Mouse (Mus musculus): ENCODE data around the gene Rnf7.
"Not testable (repeated sequence)": the region's sequence is repeated elsewhere in the genome, so short reads cannot be mapped to it uniquely, and the experiment has no call there.

Rnf7 gene

GRCm38 (mm10) chr9:96478071-96478888, at the start of gene Rnf7:
Rnf7 (minus strand) TSS chr9:96478675.
- DNase-seq, result peak; percentile 94

GRCm38 (mm10) chr9:96526011-96526410, 47.5 kb upstream of the Rnf7 start:
- no peak for DNase-seq

GRCm38 (mm10) chr9:96524972-96525506, 46.6 kb upstream of the Rnf7 start, which contains the start of gene Gm28729:
Gm28729 (minus strand) TSS chr9:96525264.
- no peak for DNase-seq

- no peak for DNase-seq
Observed at GRCm38 (mm10) chr9:96523148-96523547, 44.7 kb upstream of the Rnf7 start.

GRCm38 (mm10) chr9:96521574-96521973, 43.1 kb upstream of the Rnf7 start:
- not testable (repeated sequence) for DNase-seq

- DNase-seq, result no peak
Observed at GRCm38 (mm10) chr9:96517429-96517828, 39.0 kb upstream of the Rnf7 start.

- no peak for DNase-seq
Observed at GRCm38 (mm10) chr9:96516806-96517205, 38.3 kb upstream of the Rnf7 start.

- DNase-seq, result no peak
Observed at GRCm38 (mm10) chr9:96515737-96516136, 37.3 kb upstream of the Rnf7 start.

GRCm38 (mm10) chr9:96514278-96514677, 35.8 kb upstream of the Rnf7 start:
- DNase-seq, result no peak

- no peak for DNase-seq
Observed at GRCm38 (mm10) chr9:96506011-96506498, 27.6 kb upstream of the Rnf7 start.

GRCm38 (mm10) chr9:96505156-96505555, 26.7 kb upstream of the Rnf7 start:
- DNase-seq, result no peak

- DNase-seq, result no peak
Observed at GRCm38 (mm10) chr9:96504116-96504895, 25.8 kb upstream of the Rnf7 start.

GRCm38 (mm10) chr9:96502856-96503610, 24.6 kb upstream of the Rnf7 start:
- DNase-seq, result no peak

GRCm38 (mm10) chr9:96501217-96501616, 22.7 kb upstream of the Rnf7 start:
- no peak for DNase-seq

GRCm38 (mm10) chr9:96493212-96493611, 14.7 kb upstream of the Rnf7 start:
- no peak for DNase-seq

GRCm38 (mm10) chr9:96491810-96492209, 13.3 kb upstream of the Rnf7 start:
- DNase-seq, result peak in 1 of 2 experiments; percentile 10

- DNase-seq, result not testable (repeated sequence)
Observed at GRCm38 (mm10) chr9:96487869-96488268, 9.4 kb upstream of the Rnf7 start.

- no peak for DNase-seq
Observed at GRCm38 (mm10) chr9:96483648-96484047, 5.2 kb upstream of the Rnf7 start.

GRCm38 (mm10) chr9:96483028-96483427, 4.6 kb upstream of the Rnf7 start:
- DNase-seq, result no peak

- DNase-seq, result no peak
Observed at GRCm38 (mm10) chr9:96472356-96472755, 6.1 kb downstream of the Rnf7 start.

GRCm38 (mm10) chr9:96471681-96472080, 6.8 kb downstream of the Rnf7 start:
- not testable (repeated sequence) for DNase-seq

GRCm38 (mm10) chr9:96470266-96470974, 8.1 kb downstream of the Rnf7 start:
- DNase-seq, result no peak

Data from thymus, adult 18-20 months (tissue).